Mouse (Mus musculus) spleen, adult 2 months (tissue): ENCODE data around the gene Nthl1.

Experiments
- CTCF ChIP-seq: fragments of 200-500 bp; IDR thresholded peaks from 2 replicates; pipeline ENCODE4 v1.5.1; 2011; ENCODE audit warnings: mild to moderate bottlenecking, inconsistent platforms; ENCODE audit not compliant: insufficient read depth, insufficient read length, insufficient replicate concordance; ENCODE audit errors: extremely low read depth
- POLR2A ChIP-seq: fragments of 200-500 bp; IDR thresholded peaks from 2 replicates; pipeline ENCODE4 v1.6.1; 2011; ENCODE audit warnings: low read depth, low read length, inconsistent platforms

- TF ChIP-seq CTCF (no peak), POLR2A (no peak)
Observed at GRCm38 (mm10) chr17:24593992-24594890, 38.2 kb upstream of the Nthl1 start.
